Mouse (Mus musculus) liver, embryonic 14.5 days (tissue): ENCODE measurements around the gene Gclm. TPM values are rescaled to one million over a fixed set of nuclear protein-coding genes. Genes with fewer than 3 reads are reported as not detected.

Experiments
- ATAC-seq: fragments of 200-750 bp; cut with Nextera tagmentation; 2 replicates; pipeline ENCODE4 v1.8.0; 2017; ENCODE audit warnings: moderate number of reproducible peaks, mild to moderate bottlenecking, moderate library complexity; ENCODE audit not compliant: insufficient read depth
- DNase-seq, 3 experiments: peaks; one replicate each; pipeline ENCODE4 v3.0.0-alpha.2; 2012 to 2013; ENCODE audit warnings: low read depth in 3 of 3, low spot score in 3 of 3
- H3K27ac ChIP-seq: fragments of 300-500 bp; sonication (generic); 2 replicates; pipeline ENCODE4 v1.5.1; 2014; ENCODE audit warnings: moderate library complexity, mild to moderate bottlenecking, control low read depth, inconsistent platforms
- H3K27me3 ChIP-seq: fragments of 300-500 bp; sonication (generic); 2 replicates; pipeline ENCODE4 v1.6.1; 2014; ENCODE audit warnings: mild to moderate bottlenecking, low read length, moderate library complexity; ENCODE audit not compliant: control insufficient read depth, insufficient read depth
- H3K36me3 ChIP-seq: fragments of 300-500 bp; sonication (generic); replicated peaks from 2 replicates; pipeline ENCODE4 v1.6.1; 2014; ENCODE audit warnings: low read depth; ENCODE audit not compliant: control insufficient read depth, insufficient read depth
- H3K4me1 ChIP-seq, 2 experiments: fragments of 200-500 bp in 1 of 2; fragments of 300-500 bp in 1 of 2; sonication (generic) in 1 of 2; replicated peaks; 2 replicates each; pipeline ENCODE4 v1.6.1; 2012 to 2014; ENCODE audit warnings: antibody characterized with exemption in 1 of 2, inconsistent platforms in 1 of 2, low read length in 1 of 2; ENCODE audit not compliant: control insufficient read depth in 2 of 2, insufficient read depth in 2 of 2
- H3K4me2 ChIP-seq: fragments of 300-500 bp; sonication (generic); 2 replicates; pipeline ENCODE4 v1.6.1; 2014; ENCODE audit warnings: low read depth, mild to moderate bottlenecking, control low read depth, moderate library complexity
- H3K4me3 ChIP-seq, 2 experiments: fragments of 200-500 bp in 1 of 2; fragments of 300-500 bp in 1 of 2; sonication (generic) in 1 of 2; 2 replicates each; pipeline ENCODE4 v1.5.1; 2012 to 2014; ENCODE audit warnings: low read depth in 2 of 2, low read length in 2 of 2, mild to moderate bottlenecking in 2 of 2, control low read depth in 1 of 2, inconsistent platforms in 1 of 2, moderate library complexity in 1 of 2; ENCODE audit not compliant: insufficient read depth in 1 of 2
- H3K9ac ChIP-seq: fragments of 300-500 bp; sonication (generic); replicated peaks from 2 replicates; pipeline ENCODE4 v1.6.1; 2014; ENCODE audit warnings: mild to moderate bottlenecking, control low read depth, moderate library complexity
- H3K9me3 ChIP-seq: fragments of 300-500 bp; sonication (generic); 2 replicates; pipeline ENCODE4 v1.6.1; 2016; ENCODE audit warnings: low read length, mixed read lengths; ENCODE audit not compliant: control insufficient read depth
- CTCF ChIP-seq: IDR thresholded peaks from 2 replicates; pipeline ENCODE4 v1.5.1; 2016; ENCODE audit warnings: antibody characterized with exemption, low read depth, control low read depth
- EP300 ChIP-seq: IDR thresholded peaks from 2 replicates; pipeline ENCODE4 v1.6.1; 2016; ENCODE audit warnings: antibody characterized with exemption, low read depth
- WGBS: fragments of 180-500 bp; shearing (Covaris S2); extraction: QIAGEN DNeasy Blood & Tissue Kit; methylation state at CpG from one replicate; pipeline ENCODE4 v1.1.7; 2014; ENCODE audit not compliant: insufficient replicate concordance; 5-methylcytosine and 5-hydroxymethylcytosine counted together
- polyA plus RNA-seq, 2 experiments: library from polyadenylated mRNA; depleted of rRNA in 1 of 2; stranded (reverse) in 1 of 2; unstranded in 1 of 2; fragments of >200 nt; fragmentation: Nextera tagmentation in 1 of 2; extraction: Ambion mirVana in 1 of 2; gene quantifications; 2 replicates each; pipeline versions ENCODE4 v1.2.1 to v1.2.3; 2012 to 2014

Gclm gene
- polyA plus RNA-seq (2012; rRNA removed) (95.7 and 140 TPM in 2 replicates), polyA plus RNA-seq (2014; fragmentation: Nextera tagmentation; extraction: Ambion mirVana) (360 and 422 TPM in 2 replicates)

DNA sequence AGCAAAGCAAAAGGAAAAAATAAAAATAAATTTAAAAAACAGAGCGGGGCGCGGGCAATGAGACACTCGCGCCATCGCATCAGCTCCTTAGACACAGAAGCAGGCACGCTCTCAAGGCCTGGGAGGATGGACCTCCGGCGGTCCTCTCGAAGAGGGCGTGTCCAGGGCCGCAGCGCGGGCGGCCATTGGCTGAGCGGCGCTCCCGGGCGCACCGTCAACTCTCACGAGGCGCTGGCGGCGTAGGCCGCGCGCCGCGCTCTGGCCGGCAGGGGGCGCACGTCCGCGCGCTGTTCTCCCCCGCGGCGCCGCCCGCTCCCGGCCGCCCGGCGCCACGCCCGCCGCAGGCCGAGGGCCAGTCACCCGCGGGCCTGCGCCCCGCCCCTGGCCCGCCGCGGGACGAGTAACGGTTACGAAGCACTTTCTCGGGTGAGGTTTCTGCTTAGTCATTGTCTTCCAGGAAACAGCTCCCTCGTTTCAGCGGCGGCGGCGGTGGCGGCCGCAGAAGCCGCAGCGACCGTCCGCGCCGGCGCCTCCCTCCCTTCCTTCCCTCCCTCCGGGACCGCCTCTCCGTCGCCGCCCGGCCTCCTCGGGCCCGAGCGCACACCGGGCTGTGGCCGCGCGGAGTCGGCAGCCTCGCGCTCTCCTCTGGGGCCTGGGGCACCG is at the start of gene Gclm:
Gclm (plus strand) TSS at position 343 of the 663 bp plus-strand sequence.
- Histone ChIP-seq H3K9ac (peak within 1 kb of the TSS; percentile 100), H3K4me2 (peak within 1 kb of the TSS; percentile 80), H3K27ac (peak within 1 kb of the TSS; percentile 100), H3K4me1 (peaks cover 31 to 40% of the 10 kb centered on the region in 2 experiments), H3K4me3 (peak within 1 kb of the TSS; percentile 69 to 99), H3K36me3 (peaks cover 16% of the 10 kb centered on the region), H3K9me3 (no peaks in the 10 kb centered on the region), H3K27me3 (no peaks in the 10 kb centered on the region)
- under 1% methylated on average over 81 of the region's 90 CpGs for WGBS
- peak; percentile 85 for ATAC-seq
- peak; percentile 91 to 92 (median 92) for DNase-seq
- 0 out of 2 replicates have a peak, but pooled peaks have one; percentile 36 for TF ChIP-seq EP300
- TF ChIP-seq CTCF = peak; percentile 38

DNA sequence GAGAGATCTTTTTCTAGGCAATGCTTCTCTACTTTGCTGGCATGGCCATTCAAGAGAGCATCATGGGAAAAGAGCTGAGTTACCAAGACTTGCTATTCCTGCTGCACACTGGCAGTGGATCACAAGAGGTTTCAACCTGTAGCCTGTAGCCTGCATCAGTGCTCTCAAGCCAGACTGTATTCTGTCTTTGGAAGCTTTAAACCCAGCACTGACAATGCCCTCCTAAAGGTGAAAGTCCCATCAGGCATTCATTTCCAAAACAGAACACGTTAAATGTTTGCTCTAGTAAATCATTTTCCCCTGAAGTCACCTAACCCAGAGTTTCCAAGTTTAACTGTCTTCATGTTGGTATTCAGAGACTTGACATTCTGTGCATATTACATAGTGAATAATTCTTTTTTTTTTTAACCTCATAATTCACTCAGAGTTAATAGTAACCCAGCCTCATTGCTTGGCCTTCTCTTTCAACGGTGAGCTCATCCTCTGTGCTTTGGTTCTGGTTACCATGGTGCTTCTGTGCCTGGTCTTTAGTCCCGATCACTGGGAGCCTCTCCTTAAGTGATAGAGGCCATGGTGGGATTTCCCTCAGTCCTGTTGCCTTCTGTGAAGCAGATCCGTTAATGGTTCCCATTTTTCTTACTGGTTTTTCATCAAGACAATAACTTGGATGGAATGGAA is 48.6 kb upstream of the Gclm start:
- no peak for DNase-seq
- Histone ChIP-seq H3K27ac (no peak overlapping the region), H3K36me3 (no peaks in the 10 kb centered on the region), H3K9ac (no peak overlapping the region), H3K27me3 (no peaks in the 10 kb centered on the region), H3K4me1 (peaks cover 0 to 12% of the 10 kb centered on the region in 2 experiments; a peak in 3 of 4 replicates), H3K4me3 (no peak overlapping the region), H3K4me2 (no peak overlapping the region), H3K9me3 (no peaks in the 10 kb centered on the region)
- TF ChIP-seq EP300 = no peak
- no peak for TF ChIP-seq CTCF
- WGBS = 60% methylated on average over 4 of the region's 4 CpGs
- no peak for ATAC-seq

DNA sequence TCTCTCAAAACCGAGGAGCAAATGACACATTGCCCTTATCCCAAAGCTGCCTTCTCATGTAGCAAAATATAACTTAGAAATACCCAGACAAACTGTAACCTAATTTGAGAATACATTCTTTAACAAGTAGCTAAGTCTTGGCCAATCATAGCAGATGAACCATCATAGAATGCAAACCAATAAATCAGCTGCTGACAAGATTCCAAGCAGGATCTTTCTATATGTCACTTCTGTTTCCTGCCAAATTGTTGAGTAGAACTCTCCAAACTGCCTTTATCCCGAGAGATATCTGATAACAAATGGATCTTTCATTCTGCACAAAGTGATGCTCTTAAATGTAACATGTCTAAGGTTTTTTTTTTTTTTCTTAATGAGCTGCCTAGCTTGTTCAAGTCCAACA is 46.8 kb upstream of the Gclm start:
- Histone ChIP-seq H3K9ac (no peak overlapping the region), H3K27me3 (no peaks in the 10 kb centered on the region), H3K27ac (no peak overlapping the region), H3K9me3 (no peaks in the 10 kb centered on the region), H3K4me1 (peaks cover 0 to 16% of the 10 kb centered on the region in 2 experiments; a peak in 3 of 4 replicates), H3K4me3 (no peak overlapping the region), H3K36me3 (no peaks in the 10 kb centered on the region), H3K4me2 (no peak overlapping the region)
- no peak for DNase-seq
- ATAC-seq = no peak
- TF ChIP-seq EP300 = no peak
- no peak for TF ChIP-seq CTCF
- 43% methylated on average over 2 of the region's 2 CpGs for WGBS

DNA sequence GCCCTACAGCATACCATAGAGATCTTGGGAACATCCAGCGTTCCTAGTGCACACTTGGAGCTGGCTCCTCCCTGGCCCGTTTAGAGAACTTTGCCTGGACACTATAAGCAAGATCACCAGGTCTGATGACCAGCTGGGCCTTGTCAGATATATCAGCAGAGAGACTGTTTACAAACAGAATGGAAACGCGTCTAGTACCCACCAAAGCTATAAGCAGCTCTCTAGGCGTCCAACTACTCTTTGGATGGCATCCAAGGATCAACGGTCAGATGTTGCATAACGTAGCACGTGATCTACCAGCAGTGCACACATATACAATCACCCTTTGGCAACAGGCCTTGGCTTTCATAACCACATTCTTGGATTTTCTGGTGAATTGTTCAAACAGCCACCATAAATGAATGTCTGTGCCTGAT is 46.4 kb upstream of the Gclm start:
- TF ChIP-seq EP300 (no peak), CTCF (no peak)
- H3K9me3 ChIP-seq = no peaks in the 10 kb centered on the region
- H3K9ac ChIP-seq = no peak overlapping the region
- DNase-seq = peak; percentile 28 to 41 (median 39)
- no peak overlapping the region for H3K27ac ChIP-seq
- no peak overlapping the region for H3K4me3 ChIP-seq
- H3K27me3 ChIP-seq = no peaks in the 10 kb centered on the region
- 57% methylated on average over 8 of the region's 8 CpGs for WGBS
- no peaks in the 10 kb centered on the region for H3K36me3 ChIP-seq
- peaks cover 0 to 16% of the 10 kb centered on the region in 2 experiments; a peak in 3 of 4 replicates for H3K4me1 ChIP-seq
- ATAC-seq = peak; percentile 69; the same call in 1 of the 2 replicates
- H3K4me2 ChIP-seq = no peak overlapping the region

DNA sequence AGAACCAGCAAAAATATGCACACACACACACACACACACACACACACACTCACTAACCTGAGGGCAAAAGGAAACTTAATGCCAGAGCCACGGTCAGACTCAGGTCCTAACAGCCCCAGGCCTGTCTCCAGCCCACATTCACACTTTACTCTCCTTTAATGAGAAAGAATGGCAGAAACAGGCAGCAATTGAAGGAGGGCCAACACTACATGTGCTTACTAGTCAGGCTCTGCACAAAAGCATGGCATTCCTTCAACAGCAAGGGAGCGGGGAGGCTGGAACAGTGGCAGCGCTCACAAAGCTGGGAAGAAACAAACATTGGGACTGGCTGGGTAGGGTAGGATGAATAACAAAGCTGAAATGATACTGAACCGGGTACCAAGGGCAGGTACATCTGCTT is 45.8 kb upstream of the Gclm start:
- Histone ChIP-seq H3K4me1 (peaks cover 0 to 16% of the 10 kb centered on the region in 2 experiments; a peak in 3 of 4 replicates), H3K9ac (no peak overlapping the region), H3K4me2 (no peak overlapping the region), H3K4me3 (no peak overlapping the region), H3K36me3 (no peaks in the 10 kb centered on the region), H3K9me3 (no peaks in the 10 kb centered on the region), H3K27ac (no peak overlapping the region), H3K27me3 (no peaks in the 10 kb centered on the region)
- 76% methylated on average over 4 of the region's 4 CpGs for whole genome bisulfite sequencing
- TF ChIP-seq EP300 (no peak), CTCF (no peak)
- no peak for DNase-seq
- no peak for ATAC-seq
